Mouse (Mus musculus) adrenal gland, postnatal 25 days (tissue): ENCODE results near the gene Fam92b. TPM values are rescaled to one million over a fixed set of nuclear protein-coding genes. Genes with fewer than 3 reads are reported as not detected.
A peak's percentile ranks its signal among the peaks of the same experiment; 100 is the strongest.

Experiments
- DNase-seq: peaks from one replicate; pipeline ENCODE4 v3.0.0; 2021; ENCODE audit warnings: mixed read lengths
- long read RNA-seq: library from polyadenylated mRNA; stranded (forward); transcript quantifications from one replicate; pipeline ENCODE4 v2.0.0, GENCODE M21; 2021
- total RNA-seq: library from RNA; stranded (reverse); gene quantifications from 2 replicates; pipeline ENCODE4 v1.2.3, GENCODE M21; 2021

The Fam92b gene
- 1.6 TPM in 1 of 2 replicates, not detected in the other for total RNA-seq
- long read RNA-seq, partial matches to known transcripts, result 0 of 1 reads
- long read RNA-seq, other reads (novel, unspliced or antisense), result 1 of 1 reads

GRCm38 (mm10) chr8:120177318-120178123 lies at the start of gene Fam92b:
Gene Fam92b (minus strand): TSS chr8:120177466.
- peak; percentile 61 for DNase-seq

- peak; percentile 45 for DNase-seq
These were observed 48.3 kb upstream of the Fam92b start for GRCm38 (mm10) chr8:120225421-120226151.

- DNase-seq, result no peak
These were observed 47.5 kb upstream of the Fam92b start for GRCm38 (mm10) chr8:120224521-120225420.

GRCm38 (mm10) chr8:120222548-120222947 lies 45.3 kb upstream of the Fam92b start:
- DNase-seq, result no peak

GRCm38 (mm10) chr8:120216855-120217830 lies 39.9 kb upstream of the Fam92b start:
- no peak for DNase-seq

GRCm38 (mm10) chr8:120215416-120216141 lies 38.3 kb upstream of the Fam92b start:
- no peak for DNase-seq

- DNase-seq, result peak; percentile 48
These were observed 36.7 kb upstream of the Fam92b start for GRCm38 (mm10) chr8:120213939-120214338.

GRCm38 (mm10) chr8:120213229-120213628 lies 36.0 kb upstream of the Fam92b start:
- no peak for DNase-seq

- DNase-seq, result no peak
These were observed 35.3 kb upstream of the Fam92b start for GRCm38 (mm10) chr8:120212596-120212995.

GRCm38 (mm10) chr8:120211345-120211744 lies 34.1 kb upstream of the Fam92b start:
- no peak for DNase-seq

- DNase-seq, result no peak
These were observed 30.8 kb upstream of the Fam92b start for GRCm38 (mm10) chr8:120208113-120208512.

GRCm38 (mm10) chr8:120207364-120207763 lies 30.1 kb upstream of the Fam92b start:
- no peak for DNase-seq

GRCm38 (mm10) chr8:120205916-120206315 lies 28.6 kb upstream of the Fam92b start:
- no peak for DNase-seq

- DNase-seq, result peak; percentile 77
These were observed 27.6 kb upstream of the Fam92b start for GRCm38 (mm10) chr8:120204736-120205360.

- DNase-seq, result no peak
These were observed 25.3 kb upstream of the Fam92b start for GRCm38 (mm10) chr8:120202546-120202945.

- DNase-seq, result no peak
These were observed 24.1 kb upstream of the Fam92b start for GRCm38 (mm10) chr8:120201351-120201750.

GRCm38 (mm10) chr8:120192118-120192517 lies 14.9 kb upstream of the Fam92b start:
- no peak for DNase-seq

- DNase-seq, result peak; percentile 38
These were observed 14.4 kb upstream of the Fam92b start for GRCm38 (mm10) chr8:120191633-120192032.

- DNase-seq, result peak; percentile 99
These were observed 13.6 kb upstream of the Fam92b start for GRCm38 (mm10) chr8:120190810-120191413.
